ENCODE assay signal across 18 mouse cellular contexts in genomic region chr3:121576367-121576766, GRCm38 (mm10). TPM values are rescaled to one million over a fixed set of nuclear protein-coding genes. Genes with fewer than 3 reads are reported as not detected.
DNase-seq lines count a peak whose midpoint lies in the region; ATAC-seq and TF ChIP-seq lines count a peak whose summit lies in the region.
"Had no signal": no experiment of that assay in that cellular context is flagged by ENCODE, and none has a peak within 500 bp of the region (broad histone marks: within the 10 kb centered on the region; RNA-seq: fewer than 3 reads in every experiment).

No protein-coding gene starts in this region.

- no peak overlapping the region for H3K9ac ChIP-seq in intestine, embryonic 15.5 days
- H3K9ac ChIP-seq in intestine, postnatal 0 days (ENCODE audit: low read depth, low read length): no peak overlapping the region
- H3K9ac ChIP-seq: forebrain, embryonic 15.5 days; hindbrain, embryonic 15.5 days had no signal

- H3K9me3 ChIP-seq in intestine, embryonic 15.5 days: no peaks in the 10 kb centered on the region
- H3K9me3 ChIP-seq in intestine, postnatal 0 days (ENCODE audit: control insufficient read depth): no peaks in the 10 kb centered on the region
- H3K9me3 ChIP-seq: forebrain, embryonic 15.5 days; hindbrain, embryonic 15.5 days had no signal

- H3K4me1 ChIP-seq in intestine, embryonic 15.5 days (replicated peaks): peaks cover 6% of the 10 kb centered on the region
- H3K4me1 ChIP-seq in intestine, postnatal 0 days (replicated peaks; ENCODE audit: control insufficient read depth, insufficient read depth, low read length): peaks cover 6% of the 10 kb centered on the region; the same call in 1 of the 2 replicates
- H3K4me1 ChIP-seq: hindbrain, embryonic 15.5 days had no signal

- DNase-seq in 3T3-L1 (ENCODE audit: low read depth, low spot score): peak; percentile 40
- DNase-seq in MN1 (ENCODE audit: low spot score): peak; percentile 24
- DNase-seq in hindlimb bud, embryonic 11.5 days (ENCODE audit: extremely low spot score, low read depth, low spot score): peak; percentile 35
- DNase-seq in adrenal gland, adult 18-20 months (ENCODE audit: low spot score in 2 of 2): no peak
- DNase-seq in B cell, adult 2 months: no peak
- DNase-seq: cerebellum, postnatal 10 days; right cerebral cortex, adult 18-20 months had no signal

- no peaks in the 10 kb centered on the region for H3K27me3 ChIP-seq in intestine, embryonic 15.5 days (replicated peaks)
- no peaks in the 10 kb centered on the region for H3K27me3 ChIP-seq in intestine, postnatal 0 days (replicated peaks; ENCODE audit: control insufficient read depth, insufficient read depth, low read length)
- H3K27me3 ChIP-seq: forebrain, embryonic 15.5 days; hindbrain, embryonic 15.5 days; megakaryocyte, embryonic 14.5 days; Patski had no signal

- H3K4me3 ChIP-seq in intestine, embryonic 15.5 days (replicated peaks): no peak overlapping the region
- no peak overlapping the region for H3K4me3 ChIP-seq in intestine, postnatal 0 days (ENCODE audit: low read depth, low read length)
- H3K4me3 ChIP-seq: forebrain, embryonic 15.5 days; hindbrain, embryonic 15.5 days; megakaryocyte, embryonic 14.5 days had no signal

- 0 out of 2 replicates have a peak, but pooled peaks have one; percentile 15 for ATAC-seq in intestine, embryonic 15.5 days
- ATAC-seq in intestine, postnatal 0 days: no peak
- no peak for ATAC-seq in cerebellum, adult (ENCODE audit: insufficient number of reproducible peaks, low FRiP score, low TSS enrichment)
- ATAC-seq: forebrain, embryonic 15.5 days; Patski had no signal

- no peak overlapping the region for H3K27ac ChIP-seq in intestine, embryonic 15.5 days
- no peak overlapping the region for H3K27ac ChIP-seq in intestine, postnatal 0 days (ENCODE audit: low read depth, low read length)
- H3K27ac ChIP-seq: forebrain, embryonic 15.5 days; hindbrain, embryonic 15.5 days had no signal

- no peak for TF ChIP-seq CTCF in intestine, postnatal 0 days (IDR thresholded peaks at IDR 0.05; ENCODE audit: low read depth)

- no peak overlapping the region for H3K4me2 ChIP-seq in intestine, embryonic 15.5 days (replicated peaks)
- no peak overlapping the region for H3K4me2 ChIP-seq in intestine, postnatal 0 days (replicated peaks; ENCODE audit: low read depth)
- H3K4me2 ChIP-seq: forebrain, embryonic 15.5 days; hindbrain, embryonic 15.5 days; liver, embryonic 11.5 days had no signal

- H3K36me3 ChIP-seq in intestine, embryonic 15.5 days: no peaks in the 10 kb centered on the region
- no peaks in the 10 kb centered on the region for H3K36me3 ChIP-seq in intestine, postnatal 0 days (ENCODE audit: control insufficient read depth, insufficient read depth)
- H3K36me3 ChIP-seq: forebrain, embryonic 15.5 days; hindbrain, embryonic 15.5 days had no signal

- WGBS in intestine, embryonic 15.5 days: 76% methylated on average over 6 of the region's 6 CpGs
- WGBS in intestine, postnatal 0 days: 73% methylated on average over 6 of the region's 6 CpGs

RNA-seq across cellular contexts. Expression of gene Slc44a3, which starts 44.2 kb away (rescaled TPM):
- polyA plus RNA-seq in intestine, embryonic 15.5 days (2015; fragmentation: Nextera tagmentation; extraction: Ambion mirVana): 42.5 and 45.3 TPM in 2 replicates
- polyA plus RNA-seq in intestine, postnatal 0 days (2015; fragmentation: Nextera tagmentation; extraction: Ambion mirVana): 23.7 and 25.2 TPM in 2 replicates
- 10 to 100 TPM; 20.3 to 24.1 TPM for total RNA-seq in adrenal gland, adult 18-20 months (2021)
- total RNA-seq: gastrocnemius, postnatal 36 days; monocyte, adult 5-6 weeks; neutrophil, adult 5-6 weeks had no signal

Comparison
In these comparisons a context has a peak if more than half of its experiments do, and no peak if none do; other contexts are left out.
1. DNase-seq: peak in 3T3-L1 (single experiment), MN1 (single experiment) and hindlimb bud, embryonic 11.5 days (single experiment); none in adrenal gland, adult 18-20 months (0 of 2) and B cell, adult 2 months (0 of 2).